Mouse (Mus musculus): ENCODE data around the gene Litaf. TPM values are rescaled to one million over a fixed set of nuclear protein-coding genes. Genes with fewer than 3 reads are reported as not detected.
A peak's percentile ranks its signal among the peaks of the same experiment; 100 is the strongest.

Gene Litaf
- polyA plus RNA-seq, 1 experiment from 2014 or later, result 87.2 TPM

DNA sequence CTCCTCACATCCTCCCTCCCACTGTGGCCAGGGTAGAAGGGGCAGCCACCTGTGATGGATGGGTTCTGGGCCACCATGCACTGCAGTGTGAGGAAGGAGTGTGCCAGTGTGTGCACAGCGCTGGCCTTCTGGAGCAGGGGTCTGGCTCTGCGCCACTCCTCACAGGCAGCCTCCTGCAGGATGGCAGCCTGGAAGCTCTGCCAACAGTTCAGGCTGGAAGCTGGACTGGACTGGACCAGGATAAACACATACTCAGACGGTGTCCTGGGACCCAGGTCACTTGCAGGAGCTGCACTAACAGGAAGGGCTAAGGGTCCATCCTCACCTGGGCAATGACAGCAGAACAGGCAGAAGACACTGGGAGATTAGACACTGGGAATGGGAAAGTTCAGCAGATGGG, 132.6 kb downstream of the Litaf start:
- H3K36me3 ChIP-seq (ENCODE audit: control insufficient read depth, insufficient read depth, low read length), result no peaks in the 10 kb centered on the region
- H3K4me2 ChIP-seq (ENCODE audit: low read depth, severe bottlenecking), result no peak overlapping the region
- ATAC-seq (ENCODE audit: insufficient number of reproducible peaks, low FRiP score, low TSS enrichment, low read depth) (no peak), DNase-seq (ENCODE audit: low spot score) (no peak)
- no peak overlapping the region for H3K9ac ChIP-seq (ENCODE audit: low read length)
- H3K9me3 ChIP-seq (ENCODE audit: control insufficient read depth, low read length), result no peaks in the 10 kb centered on the region
- 79% methylated on average over 3 of the region's 3 CpGs for WGBS
- no peak overlapping the region for H3K4me3 ChIP-seq (ENCODE audit: low read depth, low read length)
- no peaks in the 10 kb centered on the region for H3K4me1 ChIP-seq (ENCODE audit: control insufficient read depth, insufficient read depth, low read length)
- H3K27me3 ChIP-seq (ENCODE audit: control insufficient read depth, insufficient read depth, low read length), result no peaks in the 10 kb centered on the region
- no peak overlapping the region for H3K27ac ChIP-seq (replicated peaks; ENCODE audit: low read depth, low read length)

DNA sequence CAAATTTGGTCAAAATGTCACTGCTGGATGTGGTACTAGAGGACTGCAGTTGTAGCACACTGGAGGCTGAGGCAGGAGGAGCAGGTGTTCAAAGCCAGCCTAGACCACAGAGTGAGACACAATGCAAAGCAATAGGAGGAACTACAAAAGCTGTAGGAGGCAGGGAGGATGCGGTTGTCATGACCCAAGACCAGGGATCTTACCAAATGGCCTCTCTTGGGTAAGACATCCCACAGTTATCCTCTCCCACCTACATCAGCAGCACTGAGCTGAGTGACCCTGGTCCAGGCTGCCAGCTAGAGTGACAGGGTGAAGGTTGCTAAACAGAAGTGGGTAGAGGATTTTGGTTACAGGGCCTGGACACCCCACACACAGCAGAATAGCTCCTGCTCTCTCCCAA, 138.9 kb downstream of the Litaf start:
- no peak overlapping the region for H3K27ac ChIP-seq (replicated peaks; ENCODE audit: low read depth, low read length)
- WGBS, result 80% methylated on average over 1 of the region's 1 CpGs
- no peaks in the 10 kb centered on the region for H3K27me3 ChIP-seq (ENCODE audit: control insufficient read depth, insufficient read depth, low read length)

DNA sequence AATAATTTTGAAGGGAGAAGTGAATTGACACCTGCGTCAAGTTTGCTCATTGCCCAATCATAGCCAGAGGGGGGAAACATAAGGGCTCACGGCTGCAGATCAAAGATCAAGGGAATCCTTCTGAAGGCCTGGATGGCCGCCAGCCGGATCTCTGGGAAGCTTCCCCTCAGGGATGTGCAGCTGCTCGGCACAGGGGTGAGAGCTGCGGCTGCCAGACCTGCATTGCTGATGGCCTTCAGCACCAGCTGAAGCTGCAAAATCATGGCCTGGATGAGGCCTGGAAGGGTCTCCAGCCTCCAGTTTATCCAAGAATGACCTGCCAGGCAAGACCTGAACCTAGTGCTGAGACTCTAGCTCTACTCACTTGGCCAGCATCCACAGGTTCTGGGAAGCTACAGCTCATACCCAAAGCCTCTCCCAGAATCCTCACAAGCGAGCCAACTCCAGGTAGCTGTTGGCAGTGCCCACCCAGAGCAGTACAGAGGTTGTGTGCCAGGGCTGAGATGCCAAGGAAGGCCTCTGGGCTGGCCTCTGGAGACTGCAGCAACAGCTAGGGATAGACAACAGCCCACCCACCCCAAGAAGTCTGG, 140.3 kb downstream of the Litaf start:
- no peaks in the 10 kb centered on the region for H3K9me3 ChIP-seq (ENCODE audit: control insufficient read depth, low read length)
- H3K9ac ChIP-seq (ENCODE audit: low read length), result no peak overlapping the region
- no peaks in the 10 kb centered on the region for H3K27me3 ChIP-seq (ENCODE audit: control insufficient read depth, insufficient read depth, low read length)
- DNase-seq (ENCODE audit: low spot score), result no peak
- H3K4me3 ChIP-seq (ENCODE audit: low read depth, low read length), result no peak overlapping the region
- H3K4me2 ChIP-seq (ENCODE audit: low read depth, severe bottlenecking), result no peak overlapping the region
- H3K4me1 ChIP-seq (ENCODE audit: control insufficient read depth, insufficient read depth, low read length), result no peaks in the 10 kb centered on the region
- 33% methylated on average over 7 of the region's 7 CpGs for WGBS
- H3K36me3 ChIP-seq (ENCODE audit: control insufficient read depth, insufficient read depth, low read length), result no peaks in the 10 kb centered on the region
- no peak for ATAC-seq (ENCODE audit: insufficient number of reproducible peaks, low FRiP score, low TSS enrichment, low read depth)
- no peak overlapping the region for H3K27ac ChIP-seq (replicated peaks; ENCODE audit: low read depth, low read length)

More for the DNA sequence above, 138.9 kb downstream of the Litaf start:
- ATAC-seq (ENCODE audit: insufficient number of reproducible peaks, low FRiP score, low TSS enrichment, low read depth), result no peak
- H3K4me1 ChIP-seq (ENCODE audit: control insufficient read depth, insufficient read depth, low read length), result no peaks in the 10 kb centered on the region
- no peak for DNase-seq (ENCODE audit: low spot score)
- no peak overlapping the region for H3K4me2 ChIP-seq (ENCODE audit: low read depth, severe bottlenecking)
- no peak overlapping the region for H3K4me3 ChIP-seq (ENCODE audit: low read depth, low read length)
- no peaks in the 10 kb centered on the region for H3K9me3 ChIP-seq (ENCODE audit: control insufficient read depth, low read length)
- no peaks in the 10 kb centered on the region for H3K36me3 ChIP-seq (ENCODE audit: control insufficient read depth, insufficient read depth, low read length)
- H3K9ac ChIP-seq (ENCODE audit: low read length), result no peak overlapping the region

DNA sequence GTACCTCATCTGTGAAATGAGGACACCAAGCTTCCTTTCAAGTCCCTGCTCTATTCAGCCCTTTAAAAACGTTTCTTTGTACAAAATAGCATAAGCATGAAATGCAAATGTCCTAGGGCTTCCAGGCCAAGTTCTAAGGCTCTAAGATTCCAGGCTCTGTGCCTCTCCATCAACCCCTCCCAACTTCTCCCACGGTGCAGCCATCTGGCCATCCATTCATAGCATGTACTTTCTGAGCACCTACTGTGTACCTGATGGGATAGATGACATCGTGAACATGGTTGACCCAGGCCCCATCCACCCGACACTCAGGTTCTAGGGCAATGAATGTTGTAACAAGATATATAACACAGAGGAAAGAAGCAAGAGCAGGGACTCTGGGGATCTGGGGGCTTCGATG, 142.4 kb downstream of the Litaf start:
- Histone ChIP-seq H3K4me1 (ENCODE audit: control insufficient read depth, insufficient read depth, low read length) (no peaks in the 10 kb centered on the region), H3K27me3 (ENCODE audit: control insufficient read depth, insufficient read depth, low read length) (no peaks in the 10 kb centered on the region), H3K4me2 (ENCODE audit: low read depth, severe bottlenecking) (no peak overlapping the region), H3K9ac (ENCODE audit: low read length) (no peak overlapping the region), H3K4me3 (ENCODE audit: low read depth, low read length) (no peak overlapping the region), H3K27ac (replicated peaks; ENCODE audit: low read depth, low read length) (no peak overlapping the region), H3K9me3 (ENCODE audit: control insufficient read depth, low read length) (no peaks in the 10 kb centered on the region), H3K36me3 (ENCODE audit: control insufficient read depth, insufficient read depth, low read length) (no peaks in the 10 kb centered on the region)
- 81% methylated on average over 5 of the region's 5 CpGs for WGBS
- ATAC-seq (ENCODE audit: insufficient number of reproducible peaks, low FRiP score, low TSS enrichment, low read depth) (no peak), DNase-seq (ENCODE audit: low spot score) (no peak)

DNA sequence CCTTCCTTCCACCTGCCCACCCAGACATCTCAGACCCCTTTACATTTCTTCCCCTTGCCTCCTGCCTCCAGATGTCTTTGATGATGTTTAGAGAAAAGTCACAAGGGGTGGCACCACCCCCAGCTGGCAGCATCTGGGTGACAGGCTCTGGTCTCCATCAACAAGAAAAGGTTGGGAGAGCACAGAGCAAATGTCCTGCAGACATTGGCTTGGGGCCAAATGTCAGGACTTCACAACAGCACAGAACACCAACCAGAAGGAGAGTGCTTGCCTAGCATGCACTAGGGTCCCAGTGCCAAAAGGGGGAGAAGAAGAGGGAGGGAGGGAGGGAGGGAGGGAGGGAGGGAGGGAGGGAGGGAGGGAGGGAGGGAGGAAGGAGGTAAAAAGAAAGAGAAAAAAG, 146.1 kb downstream of the Litaf start:
- ATAC-seq (ENCODE audit: insufficient number of reproducible peaks, low FRiP score, low TSS enrichment, low read depth) (no peak), DNase-seq (ENCODE audit: low spot score) (no peak)
- Histone ChIP-seq H3K4me1 (ENCODE audit: control insufficient read depth, insufficient read depth, low read length) (no peaks in the 10 kb centered on the region), H3K36me3 (ENCODE audit: control insufficient read depth, insufficient read depth, low read length) (no peaks in the 10 kb centered on the region), H3K4me3 (ENCODE audit: low read depth, low read length) (no peak overlapping the region), H3K9me3 (ENCODE audit: control insufficient read depth, low read length) (no peaks in the 10 kb centered on the region), H3K27ac (replicated peaks; ENCODE audit: low read depth, low read length) (no peak overlapping the region), H3K27me3 (ENCODE audit: control insufficient read depth, insufficient read depth, low read length) (no peaks in the 10 kb centered on the region), H3K9ac (ENCODE audit: low read length) (no peak overlapping the region), H3K4me2 (ENCODE audit: low read depth, severe bottlenecking) (no peak overlapping the region)

DNA sequence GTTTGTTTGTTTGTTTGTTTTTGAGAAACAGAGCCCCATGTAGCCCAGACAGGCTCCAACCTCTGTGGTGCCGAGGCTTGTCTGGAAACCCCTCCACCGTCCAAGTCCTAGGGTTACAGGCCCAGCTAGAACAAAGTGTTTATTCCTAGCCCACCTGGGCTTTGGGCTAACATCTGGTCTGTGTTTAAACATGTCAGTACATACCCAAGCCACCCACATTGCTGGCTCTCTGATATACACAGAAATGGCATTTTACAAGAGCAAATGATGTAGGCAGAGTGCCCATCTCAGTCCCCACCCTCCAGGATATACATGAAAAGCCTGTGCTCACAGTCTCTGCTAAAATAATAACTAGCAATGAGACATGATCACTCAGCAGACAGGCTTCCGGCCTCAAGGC, 149.7 kb downstream of the Litaf start:
- Histone ChIP-seq H3K27me3 (ENCODE audit: control insufficient read depth, insufficient read depth, low read length) (no peaks in the 10 kb centered on the region), H3K36me3 (ENCODE audit: control insufficient read depth, insufficient read depth, low read length) (no peaks in the 10 kb centered on the region), H3K9ac (ENCODE audit: low read length) (no peak overlapping the region), H3K4me2 (ENCODE audit: low read depth, severe bottlenecking) (no peak overlapping the region), H3K27ac (replicated peaks; ENCODE audit: low read depth, low read length) (no peak overlapping the region), H3K4me1 (ENCODE audit: control insufficient read depth, insufficient read depth, low read length) (no peaks in the 10 kb centered on the region), H3K4me3 (ENCODE audit: low read depth, low read length) (no peak overlapping the region), H3K9me3 (ENCODE audit: control insufficient read depth, low read length) (no peaks in the 10 kb centered on the region)
- WGBS, result 34% methylated on average over 3 of the region's 3 CpGs
- no peak for ATAC-seq (ENCODE audit: insufficient number of reproducible peaks, low FRiP score, low TSS enrichment, low read depth)
- DNase-seq (ENCODE audit: low spot score), result peak; percentile 52

DNA sequence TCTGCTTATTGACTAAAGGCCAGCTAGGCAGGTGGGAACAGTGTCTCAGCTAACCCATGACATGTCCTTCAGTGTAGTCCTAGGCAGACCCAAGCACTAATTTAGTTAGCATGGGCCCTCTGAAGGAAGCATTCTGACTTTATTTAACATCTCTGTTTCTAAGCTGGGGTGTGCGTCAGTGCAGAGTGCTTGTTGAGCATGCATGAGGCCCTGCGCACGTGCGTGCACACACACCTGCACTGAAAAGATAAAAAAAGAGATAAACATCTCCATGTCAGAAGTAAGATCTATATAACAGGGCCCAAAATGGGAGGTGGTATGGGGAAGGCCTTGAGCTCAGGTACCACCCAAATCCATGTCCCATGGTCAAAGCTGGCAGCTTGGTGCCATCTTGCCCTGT, 150.9 kb downstream of the Litaf start:
- Histone ChIP-seq H3K9me3 (ENCODE audit: control insufficient read depth, low read length) (no peaks in the 10 kb centered on the region), H3K4me2 (ENCODE audit: low read depth, severe bottlenecking) (no peak overlapping the region), H3K9ac (ENCODE audit: low read length) (no peak overlapping the region), H3K4me3 (ENCODE audit: low read depth, low read length) (no peak overlapping the region), H3K4me1 (ENCODE audit: control insufficient read depth, insufficient read depth, low read length) (no peaks in the 10 kb centered on the region), H3K27me3 (ENCODE audit: control insufficient read depth, insufficient read depth, low read length) (no peaks in the 10 kb centered on the region), H3K36me3 (ENCODE audit: control insufficient read depth, insufficient read depth, low read length) (no peaks in the 10 kb centered on the region), H3K27ac (replicated peaks; ENCODE audit: low read depth, low read length) (no peak overlapping the region)
- 97% methylated on average over 4 of the region's 4 CpGs for WGBS
- no peak for ATAC-seq (ENCODE audit: insufficient number of reproducible peaks, low FRiP score, low TSS enrichment, low read depth)
- DNase-seq (ENCODE audit: low spot score), result no peak

DNA sequence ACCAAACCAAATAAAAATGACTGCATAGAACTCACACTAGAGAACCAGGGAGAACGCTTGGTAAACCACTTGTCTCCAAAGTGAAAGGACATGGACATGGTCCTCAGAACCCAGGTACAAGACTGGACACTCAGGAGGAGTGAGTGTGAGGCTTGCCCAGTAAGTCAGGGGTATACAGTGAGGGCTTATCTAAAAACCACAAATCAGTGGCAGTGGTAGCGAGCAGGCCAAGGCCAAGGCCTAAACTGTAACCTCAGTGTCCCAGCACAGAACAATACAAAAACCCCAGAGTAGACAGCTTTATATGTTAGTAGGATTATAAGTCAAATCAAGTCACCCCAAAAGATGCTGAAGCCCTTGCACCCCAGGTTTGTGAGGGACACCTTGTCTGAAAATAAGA, 154.9 kb downstream of the Litaf start:
- no peaks in the 10 kb centered on the region for H3K4me1 ChIP-seq (ENCODE audit: control insufficient read depth, insufficient read depth, low read length)
- H3K9ac ChIP-seq (ENCODE audit: low read length), result no peak overlapping the region
- no peaks in the 10 kb centered on the region for H3K36me3 ChIP-seq (ENCODE audit: control insufficient read depth, insufficient read depth, low read length)
- no peaks in the 10 kb centered on the region for H3K9me3 ChIP-seq (ENCODE audit: control insufficient read depth, low read length)
- WGBS, result 92% methylated on average over 2 of the region's 2 CpGs
- H3K4me2 ChIP-seq (ENCODE audit: low read depth, severe bottlenecking), result no peak overlapping the region
- no peak for DNase-seq (ENCODE audit: low spot score)
- H3K27me3 ChIP-seq (ENCODE audit: control insufficient read depth, insufficient read depth, low read length), result no peaks in the 10 kb centered on the region
- H3K27ac ChIP-seq (replicated peaks; ENCODE audit: low read depth, low read length), result no peak overlapping the region
- H3K4me3 ChIP-seq (ENCODE audit: low read depth, low read length), result no peak overlapping the region
- ATAC-seq (ENCODE audit: insufficient number of reproducible peaks, low FRiP score, low TSS enrichment, low read depth), result no peak

DNA sequence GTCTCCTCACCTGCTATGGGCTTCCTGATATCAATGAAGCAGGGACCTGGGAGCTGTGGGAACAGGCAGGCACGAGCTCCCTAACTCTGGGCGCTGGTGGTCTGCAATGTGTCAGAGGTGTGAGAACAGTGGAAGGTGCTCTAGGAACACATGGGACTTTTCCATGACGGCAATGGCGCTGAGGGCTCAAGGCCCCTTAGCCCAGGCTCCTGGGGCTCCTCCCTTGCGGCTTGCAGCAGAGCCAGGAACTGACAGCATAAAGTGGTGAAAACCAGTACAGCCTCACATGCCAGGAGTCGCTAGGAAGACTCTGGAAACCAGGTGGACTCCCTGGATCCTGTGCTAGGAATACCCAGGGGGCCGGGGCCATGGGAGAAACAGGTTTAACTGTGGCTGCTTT, 155.4 kb downstream of the Litaf start:
- Histone ChIP-seq H3K4me2 (ENCODE audit: low read depth, severe bottlenecking) (no peak overlapping the region), H3K9ac (ENCODE audit: low read length) (no peak overlapping the region), H3K27me3 (ENCODE audit: control insufficient read depth, insufficient read depth, low read length) (no peaks in the 10 kb centered on the region), H3K4me3 (ENCODE audit: low read depth, low read length) (no peak overlapping the region), H3K36me3 (ENCODE audit: control insufficient read depth, insufficient read depth, low read length) (no peaks in the 10 kb centered on the region), H3K9me3 (ENCODE audit: control insufficient read depth, low read length) (no peaks in the 10 kb centered on the region), H3K4me1 (ENCODE audit: control insufficient read depth, insufficient read depth, low read length) (peaks cover 3% of the 10 kb centered on the region; the same call in 1 of the 2 replicates), H3K27ac (replicated peaks; ENCODE audit: low read depth, low read length) (no peak overlapping the region)
- WGBS, result 74% methylated on average over 7 of the region's 7 CpGs
- ATAC-seq (ENCODE audit: insufficient number of reproducible peaks, low FRiP score, low TSS enrichment, low read depth) (no peak), DNase-seq (ENCODE audit: low spot score) (no peak)

All from limb, embryonic 11.5 days (tissue).